Mouse (Mus musculus) R1 (cell line): ENCODE results near the gene Kcnj6.
A peak's percentile ranks its signal among the peaks of the same experiment; 100 is the strongest.

Experiments
- DNase-seq: peaks from one replicate; pipeline ENCODE4 v3.0.0-alpha.2; 2018; ENCODE audit warnings: low read depth, low spot score

The Kcnj6 gene

GRCm38 (mm10) chr16:94997340-94997849, at the start of gene Kcnj6:
Gene Kcnj6 (minus strand): TSS chr16:94997701.
- DNase-seq, result peak; percentile 57

GRCm38 (mm10) chr16:95009937-95010336, 12.4 kb upstream of the Kcnj6 start:
- no peak for DNase-seq

- DNase-seq, result peak; percentile 59
These were observed 7.1 kb upstream of the Kcnj6 start for GRCm38 (mm10) chr16:95004599-95004998.

GRCm38 (mm10) chr16:94999551-94999950, 2.0 kb upstream of the Kcnj6 start:
- no peak for DNase-seq

GRCm38 (mm10) chr16:94999019-94999418, 1.5 kb upstream of the Kcnj6 start:
- no peak for DNase-seq

- peak; percentile 7 for DNase-seq
These were observed 665 bp downstream of the Kcnj6 start for GRCm38 (mm10) chr16:94996791-94997281.

GRCm38 (mm10) chr16:94995542-94996131, 1.9 kb downstream of the Kcnj6 start:
- DNase-seq, result peak; percentile 79

- DNase-seq, result no peak
These were observed 2.6 kb downstream of the Kcnj6 start for GRCm38 (mm10) chr16:94994924-94995323.

GRCm38 (mm10) chr16:94994148-94994547, 3.4 kb downstream of the Kcnj6 start:
- no peak for DNase-seq

GRCm38 (mm10) chr16:94990114-94990513, 7.4 kb downstream of the Kcnj6 start:
- no peak for DNase-seq

GRCm38 (mm10) chr16:94986731-94987130, 10.8 kb downstream of the Kcnj6 start:
- no peak for DNase-seq

- DNase-seq, result no peak
These were observed 13.2 kb downstream of the Kcnj6 start for GRCm38 (mm10) chr16:94984263-94984662.

- no peak for DNase-seq
These were observed 17.1 kb downstream of the Kcnj6 start for GRCm38 (mm10) chr16:94980374-94980773.

- no peak for DNase-seq
These were observed 18.0 kb downstream of the Kcnj6 start for GRCm38 (mm10) chr16:94979499-94979898.

- peak; percentile 90 for DNase-seq
These were observed 25.2 kb downstream of the Kcnj6 start for GRCm38 (mm10) chr16:94972080-94972855.

GRCm38 (mm10) chr16:94968941-94969340, 28.6 kb downstream of the Kcnj6 start:
- no peak for DNase-seq

- DNase-seq, result no peak
These were observed 29.0 kb downstream of the Kcnj6 start for GRCm38 (mm10) chr16:94968472-94968871.

GRCm38 (mm10) chr16:94957156-94957828, 40.2 kb downstream of the Kcnj6 start:
- DNase-seq, result no peak

- peak; percentile 31 for DNase-seq
These were observed 41.1 kb downstream of the Kcnj6 start for GRCm38 (mm10) chr16:94956410-94956809.

- DNase-seq, result no peak
These were observed 44.2 kb downstream of the Kcnj6 start for GRCm38 (mm10) chr16:94953294-94953693.

GRCm38 (mm10) chr16:94949172-94949571, 48.3 kb downstream of the Kcnj6 start:
- DNase-seq, result no peak

GRCm38 (mm10) chr16:94946848-94947247, 50.7 kb downstream of the Kcnj6 start:
- no peak for DNase-seq
